In genomic region chr4:137627476-137628235, GRCm38 (mm10) we compare ENCODE assay signal across 27 mouse cellular contexts. TPM values are rescaled to one million over a fixed set of nuclear protein-coding genes. Genes with fewer than 3 reads are reported as not detected.
DNase-seq lines count a peak whose midpoint lies in the region; ATAC-seq and TF ChIP-seq lines count a peak whose summit lies in the region.
"Had no signal": no experiment of that assay in that cellular context is flagged by ENCODE, and none has a peak within 500 bp of the region (broad histone marks: within the 10 kb centered on the region; RNA-seq: fewer than 3 reads in every experiment).

No protein-coding gene starts in this region.

- 48% methylated on average over 8 of the region's 8 CpGs for WGBS in embryonic facial prominence, embryonic 11.5 days

- ATAC-seq in embryonic facial prominence, embryonic 11.5 days (replicated peaks; ENCODE audit: insufficient number of reproducible peaks, low FRiP score, low TSS enrichment, low read depth): no peak
- ATAC-seq in megakaryocyte progenitor cell, adult 5-6 weeks (replicated peaks; ENCODE audit: poor library complexity): no peak
- ATAC-seq: inflammation-experienced regulatory T-cells, adult 6 months; liver, embryonic 12.5 days had no signal

- no peaks in the 10 kb centered on the region for H3K4me1 ChIP-seq in embryonic facial prominence, embryonic 11.5 days (ENCODE audit: control insufficient read depth, insufficient read depth, low read length)
- H3K4me1 ChIP-seq: embryonic facial prominence, embryonic 15.5 days; limb, embryonic 12.5 days; liver, embryonic 12.5 days; neural tube, embryonic 15.5 days had no signal

- H3K9ac ChIP-seq in embryonic facial prominence, embryonic 11.5 days (replicated peaks; ENCODE audit: low read length): no peak overlapping the region
- H3K9ac ChIP-seq: embryonic facial prominence, embryonic 15.5 days; heart, embryonic 15.5 days; limb, embryonic 12.5 days; liver, embryonic 12.5 days; neural tube, embryonic 15.5 days had no signal

- H3K4me3 ChIP-seq in layer of hippocampus, adult 2 months: no peak overlapping the region
- H3K4me3 ChIP-seq in embryonic facial prominence, embryonic 11.5 days (ENCODE audit: low read depth, low read length): no peak overlapping the region
- H3K4me3 ChIP-seq: embryonic facial prominence, embryonic 15.5 days; heart, adult 2 months; heart, embryonic 15.5 days; limb, embryonic 12.5 days; liver, embryonic 12.5 days; neural tube, embryonic 15.5 days had no signal

- no peaks in the 10 kb centered on the region for H3K9me3 ChIP-seq in embryonic facial prominence, embryonic 11.5 days (replicated peaks; ENCODE audit: control insufficient read depth, low read length)
- H3K9me3 ChIP-seq: embryonic facial prominence, embryonic 15.5 days; heart, embryonic 15.5 days; limb, embryonic 12.5 days; liver, embryonic 12.5 days; neural tube, embryonic 15.5 days had no signal

- DNase-seq in embryo, embryonic 10 days (ENCODE audit: low spot score): peak; percentile 18
- DNase-seq in embryo, embryonic 9.5 days (ENCODE audit: extremely low spot score): no peak
- DNase-seq in layer of hippocampus, adult 2 months (ENCODE audit: low spot score in 2 of 2): no peak
- no peak for DNase-seq in layer of hippocampus, postnatal 36 days
- DNase-seq in adrenal gland, postnatal 25 days: peak; percentile 44
- peak; percentile 54 for DNase-seq in embryonic facial prominence, embryonic 11.5 days (ENCODE audit: low spot score)
- DNase-seq: cerebellum, adult 2 months; gastrocnemius, postnatal 25 days; heart, adult 2 months; kidney, adult 2 months; kidney, postnatal 14 days; lung, adult 2 months; right cerebral cortex, postnatal 14 days; spleen, adult 18-20 months; thymus, adult 18-20 months; thymus, postnatal 4 days had no signal

- no peaks in the 10 kb centered on the region for H3K27me3 ChIP-seq in embryonic facial prominence, embryonic 11.5 days (ENCODE audit: control insufficient read depth, insufficient read depth, low read length)
- H3K27me3 ChIP-seq: CH12.LX; embryonic facial prominence, embryonic 15.5 days; heart, embryonic 15.5 days; limb, embryonic 12.5 days; liver, embryonic 12.5 days; neural tube, embryonic 15.5 days had no signal

- peaks cover 13% of the 10 kb centered on the region for H3K36me3 ChIP-seq in embryonic facial prominence, embryonic 11.5 days (replicated peaks; ENCODE audit: control insufficient read depth, insufficient read depth, low read depth, low read length)

- H3K27ac ChIP-seq in layer of hippocampus, adult 2 months: 0 out of 2 replicates have a peak overlapping the region, but pooled peaks have one; percentile 0
- no peak overlapping the region for H3K27ac ChIP-seq in embryonic facial prominence, embryonic 11.5 days (replicated peaks; ENCODE audit: low read depth, low read length)
- H3K27ac ChIP-seq: heart, adult 2 months; heart, embryonic 15.5 days; liver, embryonic 12.5 days; neural tube, embryonic 15.5 days had no signal

- H3K4me2 ChIP-seq in embryonic facial prominence, embryonic 11.5 days (ENCODE audit: low read depth, low read length): no peak overlapping the region
- H3K4me2 ChIP-seq: embryonic facial prominence, embryonic 15.5 days; heart, embryonic 15.5 days; limb, embryonic 12.5 days; liver, embryonic 12.5 days; neural tube, embryonic 15.5 days had no signal

- TF ChIP-seq CTCF in layer of hippocampus, adult 2 months (conservative IDR thresholded peaks at IDR 0.05): no peak

RNA-seq across cellular contexts. Expression of gene Usp48, which starts 34.1 kb away (rescaled TPM):
- total RNA-seq in layer of hippocampus, adult 2 months (2021): 100 to 1,000 TPM; 142 to 160 TPM
- 100 to 1,000 TPM; 128 to 141 TPM for total RNA-seq in layer of hippocampus, postnatal 36 days (2021)
- 130 and 144 TPM in 2 replicates for total RNA-seq in adrenal gland, postnatal 25 days (2021)
- 76.7 and 84.0 TPM in 2 replicates for polyA plus RNA-seq in embryonic facial prominence, embryonic 11.5 days (2014; fragmentation: Nextera tagmentation; extraction: Ambion mirVana)
- 91.5 and 96.8 TPM in 2 replicates for total RNA-seq in megakaryocyte progenitor cell, adult 5-6 weeks (2015)
- 107 and 151 TPM in 2 replicates for total RNA-seq in megakaryocyte progenitor cell, adult 5-6 weeks (2017)

RNA-seq across cellular contexts. Expression of gene Rap1gap, which starts 36.9 kb away (rescaled TPM):
- total RNA-seq in layer of hippocampus, adult 2 months (2021): 100 to 1,000 TPM; 281 to 291 TPM
- total RNA-seq in layer of hippocampus, postnatal 36 days (2021): 100 to 1,000 TPM; 273 to 281 TPM
- total RNA-seq in adrenal gland, postnatal 25 days (2021): 97.3 and 130 TPM in 2 replicates
- 5.7 and 6.9 TPM in 2 replicates for polyA plus RNA-seq in embryonic facial prominence, embryonic 11.5 days (2014; fragmentation: Nextera tagmentation; extraction: Ambion mirVana)
- 1.5 and 1.7 TPM in 2 replicates for total RNA-seq in megakaryocyte progenitor cell, adult 5-6 weeks (2015)
- 0.83 and 0.98 TPM in 2 replicates for total RNA-seq in megakaryocyte progenitor cell, adult 5-6 weeks (2017)

RNA-seq across cellular contexts. Expression of gene Ldlrad2, which starts 53.3 kb away (rescaled TPM):
- not detected for total RNA-seq in layer of hippocampus, adult 2 months (2021)
- total RNA-seq in layer of hippocampus, postnatal 36 days (2021): not detected
- total RNA-seq in adrenal gland, postnatal 25 days (2021): not detected in 2 replicates
- polyA plus RNA-seq in embryonic facial prominence, embryonic 11.5 days (2014; fragmentation: Nextera tagmentation; extraction: Ambion mirVana): not detected in 2 replicates
- total RNA-seq in megakaryocyte progenitor cell, adult 5-6 weeks (2015): not detected in 2 replicates
- total RNA-seq in megakaryocyte progenitor cell, adult 5-6 weeks (2017): not detected in 2 replicates
- total RNA-seq: CH12.LX; gastrocnemius, postnatal 25 days; heart, adult 2 months; hematopoietic stem cell, adult 5-6 weeks; left cerebral cortex, postnatal 10 days; megakaryocyte-erythroid progenitor cell, adult 5-6 weeks had no signal
- polyA plus RNA-seq: cerebellum, adult 2 months; heart, adult 2 months; inflammation-experienced regulatory T-cells, adult 6 months; kidney, adult 2 months; limb, embryonic 12.5 days; liver, embryonic 12.5 days; lung, adult 2 months; neural tube, embryonic 15.5 days had no signal

Comparison
In these comparisons a context has a peak if more than half of its experiments do, and no peak if none do; other contexts are left out.
1. DNase-seq: peak in embryo, embryonic 10 days (single experiment), adrenal gland, postnatal 25 days (single experiment) and embryonic facial prominence, embryonic 11.5 days (single experiment); none in embryo, embryonic 9.5 days (single experiment), layer of hippocampus, adult 2 months (0 of 2) and layer of hippocampus, postnatal 36 days (0 of 2).
2. RNA of gene Rap1gap, which starts 36.9 kb away (total RNA-seq): 281 to 291 TPM in layer of hippocampus, adult 2 months, 273 to 281 TPM in layer of hippocampus, postnatal 36 days and 97.3 to 130 TPM in adrenal gland, postnatal 25 days; 0.83 to 1.7 TPM in megakaryocyte progenitor cell, adult 5-6 weeks; every median in the first group is over 10 times any median in the second.